Mouse (Mus musculus): Measurements from ENCODE around the gene Etv6. TPM values are rescaled to one million over a fixed set of nuclear protein-coding genes. Genes with fewer than 3 reads are reported as not detected.

Etv6 gene
- polyA plus RNA-seq, 1 experiment from 2014 or later, result 14.7 TPM

- Histone ChIP-seq H3K9me3 (no peaks in the 10 kb centered on the region), H3K27me3 (no peaks in the 10 kb centered on the region), H3K27ac (peak overlapping the region; percentile 67), H3K36me3 (no peaks in the 10 kb centered on the region), H3K4me2 (no peak overlapping the region), H3K4me3 (no peak overlapping the region), H3K4me1 (peaks cover 71% of the 10 kb centered on the region), H3K9ac (no peak overlapping the region)
- 22% methylated on average over 6 of the region's 6 CpGs for WGBS
- no peak for ATAC-seq (ENCODE audit: borderline replicate concordance, extremely low read depth, low FRiP score, low TSS enrichment)
Observed at GRCm38 (mm10) chr6:134186286-134186903, 150.9 kb downstream of the Etv6 start.

- Histone ChIP-seq H3K9ac (no peak overlapping the region), H3K27me3 (no peaks in the 10 kb centered on the region), H3K9me3 (no peaks in the 10 kb centered on the region), H3K4me3 (no peak overlapping the region), H3K36me3 (no peaks in the 10 kb centered on the region), H3K4me2 (no peak overlapping the region; the same call in 1 of the 2 replicates), H3K4me1 (peaks cover 56% of the 10 kb centered on the region), H3K27ac (peak overlapping the region; percentile 86)
- WGBS, result 14% methylated on average over 3 of the region's 3 CpGs
- ATAC-seq (ENCODE audit: borderline replicate concordance, extremely low read depth, low FRiP score, low TSS enrichment), result peak; percentile 86; the same call in 1 of the 2 replicates
Observed at GRCm38 (mm10) chr6:134188719-134189118, 153.2 kb downstream of the Etv6 start.

- H3K4me1 ChIP-seq, result peaks cover 52% of the 10 kb centered on the region
- 7% methylated on average over 5 of the region's 5 CpGs for WGBS
Observed at GRCm38 (mm10) chr6:134189174-134189573, 153.7 kb downstream of the Etv6 start.

GRCm38 (mm10) chr6:134189575-134190132 lies 154.2 kb downstream of the Etv6 start:
- Histone ChIP-seq H3K9ac (no peak overlapping the region), H3K27me3 (no peaks in the 10 kb centered on the region), H3K36me3 (no peaks in the 10 kb centered on the region), H3K4me3 (no peak overlapping the region), H3K4me1 (peaks cover 49% of the 10 kb centered on the region), H3K4me2 (peak overlapping the region; percentile 32), H3K27ac (peak overlapping the region; percentile 86), H3K9me3 (no peaks in the 10 kb centered on the region)
- peak; percentile 77 for ATAC-seq (ENCODE audit: borderline replicate concordance, extremely low read depth, low FRiP score, low TSS enrichment)
- 17% methylated on average over 7 of the region's 7 CpGs for WGBS

More at GRCm38 (mm10) chr6:134189174-134189573, 153.7 kb downstream of the Etv6 start:
- H3K4me3 ChIP-seq, result no peak overlapping the region
- peak overlapping the region; percentile 86 for H3K27ac ChIP-seq
- ATAC-seq (ENCODE audit: borderline replicate concordance, extremely low read depth, low FRiP score, low TSS enrichment), result peak; percentile 39
- no peaks in the 10 kb centered on the region for H3K9me3 ChIP-seq
- H3K36me3 ChIP-seq, result no peaks in the 10 kb centered on the region
- peak overlapping the region; percentile 32 for H3K4me2 ChIP-seq
- no peaks in the 10 kb centered on the region for H3K27me3 ChIP-seq
- no peak overlapping the region for H3K9ac ChIP-seq

GRCm38 (mm10) chr6:134190597-134191278 lies 155.2 kb downstream of the Etv6 start:
- Histone ChIP-seq H3K27me3 (no peaks in the 10 kb centered on the region), H3K9ac (no peak overlapping the region), H3K4me2 (no peak overlapping the region), H3K27ac (peak overlapping the region; percentile 86), H3K4me1 (peaks cover 44% of the 10 kb centered on the region), H3K36me3 (no peaks in the 10 kb centered on the region), H3K4me3 (no peak overlapping the region), H3K9me3 (no peaks in the 10 kb centered on the region)
- 31% methylated on average over 7 of the region's 7 CpGs for WGBS
- ATAC-seq (ENCODE audit: borderline replicate concordance, extremely low read depth, low FRiP score, low TSS enrichment), result no peak

GRCm38 (mm10) chr6:134192710-134193109 lies 157.2 kb downstream of the Etv6 start:
- ATAC-seq (ENCODE audit: borderline replicate concordance, extremely low read depth, low FRiP score, low TSS enrichment), result no peak
- Histone ChIP-seq H3K27ac (no peak overlapping the region), H3K4me3 (no peak overlapping the region), H3K4me2 (no peak overlapping the region), H3K27me3 (no peaks in the 10 kb centered on the region), H3K36me3 (no peaks in the 10 kb centered on the region), H3K9me3 (no peaks in the 10 kb centered on the region), H3K4me1 (peaks cover 27% of the 10 kb centered on the region), H3K9ac (no peak overlapping the region)

- WGBS, result 78% methylated on average over 1 of the region's 1 CpGs
- Histone ChIP-seq H3K4me2 (no peak overlapping the region), H3K4me1 (peaks cover 23% of the 10 kb centered on the region), H3K9me3 (no peaks in the 10 kb centered on the region), H3K27me3 (no peaks in the 10 kb centered on the region), H3K36me3 (no peaks in the 10 kb centered on the region), H3K9ac (no peak overlapping the region), H3K27ac (peak overlapping the region; percentile 49), H3K4me3 (no peak overlapping the region)
- ATAC-seq (ENCODE audit: borderline replicate concordance, extremely low read depth, low FRiP score, low TSS enrichment), result peak; percentile 37; the same call in 1 of the 2 replicates
Observed at GRCm38 (mm10) chr6:134199895-134200294, 164.4 kb downstream of the Etv6 start.

- no peak overlapping the region for H3K9ac ChIP-seq
- no peak overlapping the region for H3K4me2 ChIP-seq
- no peak for ATAC-seq (ENCODE audit: borderline replicate concordance, extremely low read depth, low FRiP score, low TSS enrichment)
- peaks cover 23% of the 10 kb centered on the region for H3K4me1 ChIP-seq
- no peaks in the 10 kb centered on the region for H3K36me3 ChIP-seq
- WGBS, result 74% methylated on average over 10 of the region's 10 CpGs
- peak overlapping the region; percentile 49; the same call in 1 of the 2 replicates for H3K27ac ChIP-seq
- no peaks in the 10 kb centered on the region for H3K27me3 ChIP-seq
- no peak overlapping the region for H3K4me3 ChIP-seq
- H3K9me3 ChIP-seq, result no peaks in the 10 kb centered on the region
Observed at GRCm38 (mm10) chr6:134200577-134200976, 165.1 kb downstream of the Etv6 start.

- H3K4me3 ChIP-seq, result no peak overlapping the region
- peaks cover 32% of the 10 kb centered on the region for H3K4me1 ChIP-seq
- no peaks in the 10 kb centered on the region for H3K27me3 ChIP-seq
- no peaks in the 10 kb centered on the region for H3K36me3 ChIP-seq
- ATAC-seq (ENCODE audit: borderline replicate concordance, extremely low read depth, low FRiP score, low TSS enrichment), result no peak
- no peak overlapping the region for H3K27ac ChIP-seq
- WGBS, result 86% methylated on average over 5 of the region's 5 CpGs
- no peak overlapping the region for H3K4me2 ChIP-seq
- H3K9ac ChIP-seq, result no peak overlapping the region
- H3K9me3 ChIP-seq, result no peaks in the 10 kb centered on the region
Observed at GRCm38 (mm10) chr6:134202176-134202575, 166.7 kb downstream of the Etv6 start.

GRCm38 (mm10) chr6:134205163-134205562 lies 169.7 kb downstream of the Etv6 start:
- no peak for ATAC-seq (ENCODE audit: borderline replicate concordance, extremely low read depth, low FRiP score, low TSS enrichment)
- 86% methylated on average over 10 of the region's 11 CpGs for WGBS

GRCm38 (mm10) chr6:134205726-134206125 lies 170.2 kb downstream of the Etv6 start:
- Histone ChIP-seq H3K4me3 (no peak overlapping the region), H3K9ac (no peak overlapping the region), H3K27me3 (no peaks in the 10 kb centered on the region), H3K4me2 (no peak overlapping the region), H3K27ac (no peak overlapping the region), H3K4me1 (peaks cover 31% of the 10 kb centered on the region), H3K36me3 (no peaks in the 10 kb centered on the region), H3K9me3 (no peaks in the 10 kb centered on the region)
- 70% methylated on average over 5 of the region's 5 CpGs for WGBS
- no peak for ATAC-seq (ENCODE audit: borderline replicate concordance, extremely low read depth, low FRiP score, low TSS enrichment)

More at GRCm38 (mm10) chr6:134205163-134205562, 169.7 kb downstream of the Etv6 start:
- Histone ChIP-seq H3K9me3 (no peaks in the 10 kb centered on the region), H3K36me3 (no peaks in the 10 kb centered on the region), H3K27ac (no peak overlapping the region), H3K4me2 (no peak overlapping the region), H3K4me3 (no peak overlapping the region), H3K4me1 (peaks cover 37% of the 10 kb centered on the region), H3K27me3 (no peaks in the 10 kb centered on the region), H3K9ac (no peak overlapping the region)

- no peak overlapping the region for H3K4me2 ChIP-seq
- H3K27ac ChIP-seq, result no peak overlapping the region
- no peak overlapping the region for H3K4me3 ChIP-seq
- peaks cover 31% of the 10 kb centered on the region for H3K4me1 ChIP-seq
- 94% methylated on average over 5 of the region's 5 CpGs for WGBS
- H3K9ac ChIP-seq, result no peak overlapping the region
- no peaks in the 10 kb centered on the region for H3K27me3 ChIP-seq
- H3K36me3 ChIP-seq, result no peaks in the 10 kb centered on the region
- ATAC-seq (ENCODE audit: borderline replicate concordance, extremely low read depth, low FRiP score, low TSS enrichment), result no peak
- no peaks in the 10 kb centered on the region for H3K9me3 ChIP-seq
Observed at GRCm38 (mm10) chr6:134206251-134206650, 170.8 kb downstream of the Etv6 start.

Data from lung, embryonic 15.5 days (tissue).